Mouse (Mus musculus) thymus, postnatal 36 days (tissue): ENCODE results near the gene Cavin2.

Source experiments
- DNase-seq, 2 experiments: peaks; one replicate each; pipeline ENCODE4 v3.0.0; 2022; ENCODE audit warnings: mixed read lengths in 2 of 2

Cavin2 gene

GRCm38 (mm10) chr1:51315476-51315875, 26.6 kb downstream of the Cavin2 start:
- DNase-seq = no peak

GRCm38 (mm10) chr1:51323506-51323905, 34.6 kb downstream of the Cavin2 start:
- DNase-seq = no peak

- DNase-seq = no peak
These were observed 39.6 kb downstream of the Cavin2 start for GRCm38 (mm10) chr1:51328541-51328940.

GRCm38 (mm10) chr1:51332986-51333385, 44.1 kb downstream of the Cavin2 start:
- no peak for DNase-seq

- DNase-seq = peak; percentile 48 to 53
These were observed 44.8 kb downstream of the Cavin2 start for GRCm38 (mm10) chr1:51333557-51334285.

GRCm38 (mm10) chr1:51334289-51334688, 45.4 kb downstream of the Cavin2 start:
- DNase-seq = no peak

- DNase-seq = no peak
These were observed 46.2 kb downstream of the Cavin2 start for GRCm38 (mm10) chr1:51335081-51335480.

- no peak for DNase-seq
These were observed 55.2 kb downstream of the Cavin2 start for GRCm38 (mm10) chr1:51344160-51344559.

GRCm38 (mm10) chr1:51347596-51347995, 58.7 kb downstream of the Cavin2 start:
- DNase-seq = peak; percentile 7 to 9

GRCm38 (mm10) chr1:51348631-51349030, 59.7 kb downstream of the Cavin2 start:
- no peak for DNase-seq

- DNase-seq = no peak
These were observed 60.5 kb downstream of the Cavin2 start for GRCm38 (mm10) chr1:51349291-51349967.
